Mouse (Mus musculus) CH12.LX (cell line): ENCODE data around the gene Ccdc24. TPM values are rescaled to one million over a fixed set of nuclear protein-coding genes. Genes with fewer than 3 reads are reported as not detected.

Source experiments
- DNase-seq: peaks from one replicate; pipeline ENCODE4 v3.0.0-alpha.2; 2013; ENCODE audit errors: extremely low read depth
- H3K27ac ChIP-seq: 2 replicates; pipeline ENCODE4 v1.5.1; 2012; ENCODE audit warnings: low read depth, mild to moderate bottlenecking, control low read depth, moderate library complexity; ENCODE audit not compliant: insufficient read depth
- H3K27me3 ChIP-seq: replicated peaks from 2 replicates; pipeline ENCODE3; 2012; ENCODE audit warnings: inconsistent platforms
- H3K36me3 ChIP-seq, 2 experiments: replicated peaks in 1 of 2; 2 replicates each; pipeline versions ENCODE3 to v1.6.1; 2012; ENCODE audit warnings: inconsistent platforms in 1 of 2, low read length in 1 of 2, mild to moderate bottlenecking in 1 of 2, mixed read lengths in 1 of 2, moderate library complexity in 1 of 2; ENCODE audit not compliant: control insufficient read depth in 1 of 2, insufficient read depth in 1 of 2
- H3K4me1 ChIP-seq, 2 experiments: 2 replicates each; pipeline ENCODE4 v1.6.1; 2012; ENCODE audit warnings: inconsistent platforms in 1 of 2, moderate library complexity in 1 of 2; ENCODE audit not compliant: insufficient read depth in 2 of 2, control insufficient read depth in 1 of 2
- H3K4me2 ChIP-seq: 2 replicates; pipeline ENCODE4 v1.6.1; 2012; ENCODE audit warnings: low read depth, mild to moderate bottlenecking, control low read depth; ENCODE audit not compliant: poor library complexity, insufficient read depth, severe bottlenecking
- H3K4me3 ChIP-seq, 3 experiments: fragments of 150-350 bp in 1 of 3; sonication (generic) in 1 of 3; replicated peaks in 1 of 3; 2 replicates each; pipeline versions ENCODE3 to v1.5.1; 2011 to 2012; ENCODE audit warnings: low read depth in 2 of 3, low read length in 2 of 3, mild to moderate bottlenecking in 2 of 3, moderate library complexity in 2 of 3, control low read depth in 1 of 3, improper control_type of control experiment in 1 of 3, inconsistent platforms in 1 of 3, mixed read lengths in 1 of 3; ENCODE audit not compliant: poor library complexity in 1 of 3
- H3K79me2 ChIP-seq: replicated peaks from 2 replicates; pipeline ENCODE4 v1.6.1; 2012; ENCODE audit warnings: mild to moderate bottlenecking, moderate library complexity; ENCODE audit not compliant: control insufficient read depth, poor library complexity, insufficient read depth, severe bottlenecking; ENCODE audit errors: extremely low read depth
- H3K9ac ChIP-seq: 2 replicates; pipeline ENCODE4 v1.6.1; 2012; ENCODE audit warnings: low read depth, mild to moderate bottlenecking, control low read depth, moderate library complexity; ENCODE audit not compliant: insufficient read depth
- H3K9me3 ChIP-seq: replicated peaks from 2 replicates; pipeline ENCODE3; 2012; ENCODE audit warnings: low read length, inconsistent platforms, mixed read lengths
- BHLHE40 ChIP-seq: IDR thresholded peaks from 2 replicates; pipeline ENCODE4 v1.6.1; 2011; ENCODE audit warnings: mild to moderate bottlenecking, low read depth, low read length, improper control_type of control experiment
- CHD2 ChIP-seq: IDR thresholded peaks from 2 replicates; pipeline ENCODE4 v1.6.1; 2011; ENCODE audit warnings: low read length, improper control_type of control experiment
- CTCF ChIP-seq, 2 experiments: IDR thresholded peaks in 1 of 2; conservative IDR thresholded peaks in 1 of 2; 2 replicates each; pipeline ENCODE4 v1.5.1; 2011 to 2012; ENCODE audit warnings: low read depth in 2 of 2, low read length in 2 of 2, improper control_type of control experiment in 1 of 2, inconsistent platforms in 1 of 2, mild to moderate bottlenecking in 1 of 2, moderate library complexity in 1 of 2
- E2F4 ChIP-seq: IDR thresholded peaks from 2 replicates; pipeline ENCODE4 v1.6.1; 2011; ENCODE audit warnings: low read depth, low read length, improper control_type of control experiment; ENCODE audit not compliant: insufficient replicate concordance
- ETS1 ChIP-seq: conservative IDR thresholded peaks from 2 replicates; pipeline ENCODE4 v1.6.1; 2012; ENCODE audit warnings: low read depth, mild to moderate bottlenecking, inconsistent platforms, low read length, improper control_type of control experiment, moderate library complexity
- GABPA ChIP-seq: IDR thresholded peaks from 2 replicates; pipeline ENCODE4 v1.6.1; 2012; ENCODE audit warnings: low read depth, low read length, improper control_type of control experiment, inconsistent platforms; ENCODE audit not compliant: insufficient replicate concordance
- HCFC1 ChIP-seq: IDR thresholded peaks from 2 replicates; pipeline ENCODE4 v1.6.1; 2012; ENCODE audit warnings: low read depth, mild to moderate bottlenecking, inconsistent platforms, low read length, improper control_type of control experiment
- IRF4 ChIP-seq: IDR thresholded peaks from 2 replicates; pipeline ENCODE4 v1.6.1; 2014; ENCODE audit warnings: low read depth, mild to moderate bottlenecking, inconsistent platforms, low read length, improper control_type of control experiment
- JUN ChIP-seq: IDR thresholded peaks from 2 replicates; pipeline ENCODE4 v1.6.1; 2011; ENCODE audit warnings: low read depth, mild to moderate bottlenecking, low read length, improper control_type of control experiment, moderate library complexity; ENCODE audit not compliant: insufficient read depth
- JUND ChIP-seq: conservative IDR thresholded peaks from 2 replicates; pipeline ENCODE4 v1.6.1; 2011; ENCODE audit warnings: low read depth, low read length, improper control_type of control experiment
- KAT2A ChIP-seq: IDR thresholded peaks from 2 replicates; pipeline ENCODE4 v1.6.1; 2012; ENCODE audit warnings: low read length, improper control_type of control experiment, inconsistent platforms; ENCODE audit not compliant: insufficient replicate concordance
- MAX ChIP-seq: IDR thresholded peaks from 2 replicates; pipeline ENCODE4 v1.6.1; 2011; ENCODE audit warnings: low read length, improper control_type of control experiment
- MAZ ChIP-seq: IDR thresholded peaks from 2 replicates; pipeline ENCODE4 v1.6.1; 2012; ENCODE audit warnings: low read depth, mild to moderate bottlenecking, inconsistent platforms, low read length, improper control_type of control experiment, moderate library complexity
- NELFE ChIP-seq: IDR thresholded peaks from 2 replicates; pipeline ENCODE4 v1.6.1; 2011; ENCODE audit warnings: low read depth, low read length, improper control_type of control experiment
- NRF1 ChIP-seq: IDR thresholded peaks from 2 replicates; pipeline ENCODE4 v1.6.1; 2014; ENCODE audit warnings: low read depth, mild to moderate bottlenecking, inconsistent platforms, low read length, improper control_type of control experiment, moderate library complexity
- RAD21 ChIP-seq: IDR thresholded peaks from 2 replicates; pipeline ENCODE4 v1.6.1; 2011; ENCODE audit warnings: low read depth, mild to moderate bottlenecking, low read length, improper control_type of control experiment, moderate library complexity
- RCOR1 ChIP-seq: conservative IDR thresholded peaks from 2 replicates; pipeline ENCODE4 v1.6.1; 2012; ENCODE audit warnings: low read depth, mild to moderate bottlenecking, inconsistent platforms, low read length, improper control_type of control experiment
- SIN3A ChIP-seq: IDR thresholded peaks from 2 replicates; pipeline ENCODE4 v1.6.1; 2012; ENCODE audit warnings: low read length, improper control_type of control experiment, inconsistent platforms
- USF1 ChIP-seq: IDR thresholded peaks from 2 replicates; pipeline ENCODE4 v1.6.1; 2014; ENCODE audit warnings: low read depth, mild to moderate bottlenecking, inconsistent platforms, low read length, improper control_type of control experiment
- ZKSCAN1 ChIP-seq: IDR thresholded peaks from 2 replicates; pipeline ENCODE4 v1.6.1; 2012; ENCODE audit warnings: low read depth, inconsistent platforms, low read length, improper control_type of control experiment, borderline replicate concordance
- ZNF384 ChIP-seq: IDR thresholded peaks from 2 replicates; pipeline ENCODE4 v1.6.1; 2012; ENCODE audit warnings: low read depth, low read length, improper control_type of control experiment, inconsistent platforms
- dilution Hi-C: fragments of 300-500 bp; cut with MboI; formaldehyde crosslinking; loops from 2 replicates; pipeline ENCODE4 v1.14.3; 2020; ENCODE audit warnings: low sequenced_read_pairs; ENCODE audit not compliant: extremely low pct_unique_long_range_greater_than_20kb, extremely low pct_ligation_motif_present
- in situ Hi-C: fragments of 300-500 bp; cut with MboI; formaldehyde crosslinking; loops from 3 replicates; pipeline ENCODE4 v1.14.3; 2019; ENCODE audit warnings: low sequenced_read_pairs, low pct_ligation_motif_present, low pct_unique_long_range_greater_than_20kb, mixed read lengths
- polyA plus RNA-seq: library from polyadenylated mRNA; unstranded; fragments of >175 nt; gene quantifications from 2 replicates; pipeline ENCODE4 v1.2.1, GENCODE M21; 2012; ENCODE audit warnings: low read depth; ENCODE audit not compliant: insufficient read length
- total RNA-seq, 2 experiments: library from RNA; depleted of rRNA; stranded (reverse); fragments of 300-350 nt in 1 of 2; fragments of >200 nt in 1 of 2; gene quantifications; 2 replicates each; pipeline ENCODE4 v1.2.3; 2012 to 2014

Ccdc24 gene
- total and polyA plus RNA-seq, 3 experiments = 0.81 to 0.93 TPM; not detected in 1

DNA sequence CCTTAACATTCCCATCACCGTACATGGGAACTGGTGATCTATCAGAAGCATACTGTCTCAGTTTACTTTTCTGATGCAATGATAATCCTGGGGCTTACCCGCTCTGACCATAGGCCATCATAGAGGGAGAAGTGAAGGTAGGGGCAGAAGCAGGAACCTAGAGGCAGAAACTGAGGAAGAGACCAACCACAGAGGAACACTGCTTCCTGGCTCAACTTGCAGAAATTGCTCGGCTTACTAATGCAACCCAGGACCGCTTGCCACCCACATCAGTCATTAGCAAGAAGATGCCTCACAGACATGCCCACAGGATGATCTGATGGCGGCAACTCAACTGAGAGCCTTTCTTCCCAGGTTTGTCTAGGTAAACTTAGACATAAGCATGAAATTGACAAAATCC lies 46.4 kb upstream of the Ccdc24 start:
- peaks cover 0 to 7% of the 10 kb centered on the region in 2 experiments for H3K36me3 ChIP-seq
- peaks cover 0 to 37% of the 10 kb centered on the region in 2 experiments; a peak in 2 of 4 replicates for H3K4me1 ChIP-seq
- no peak overlapping the region for H3K4me3 ChIP-seq
- no peaks in the 10 kb centered on the region for H3K27me3 ChIP-seq
- dilution Hi-C loops (no loop called here), in situ Hi-C loops (loop anchor here (10.0 kb wide), 1 partner anchor 146 kb away; no protein-coding TSS in a partner anchor)
- TF ChIP-seq ZKSCAN1 (no peak), RCOR1 (no peak), HCFC1 (no peak), CTCF (conservative IDR thresholded peaks at IDR 0.05 in 1 of 2, IDR thresholded peaks at IDR 0.05 in 1 of 2; ENCODE audit: low read depth in 2 of 2, low read length in 2 of 2) (no peak), NELFE (no peak)
- no peaks in the 10 kb centered on the region for H3K9me3 ChIP-seq
- no peak overlapping the region for H3K9ac ChIP-seq
- peaks cover 3% of the 10 kb centered on the region; the same call in 1 of the 2 replicates for H3K79me2 ChIP-seq
- H3K27ac ChIP-seq = no peak overlapping the region
- no peak for DNase-seq
- no peak overlapping the region for H3K4me2 ChIP-seq

DNA sequence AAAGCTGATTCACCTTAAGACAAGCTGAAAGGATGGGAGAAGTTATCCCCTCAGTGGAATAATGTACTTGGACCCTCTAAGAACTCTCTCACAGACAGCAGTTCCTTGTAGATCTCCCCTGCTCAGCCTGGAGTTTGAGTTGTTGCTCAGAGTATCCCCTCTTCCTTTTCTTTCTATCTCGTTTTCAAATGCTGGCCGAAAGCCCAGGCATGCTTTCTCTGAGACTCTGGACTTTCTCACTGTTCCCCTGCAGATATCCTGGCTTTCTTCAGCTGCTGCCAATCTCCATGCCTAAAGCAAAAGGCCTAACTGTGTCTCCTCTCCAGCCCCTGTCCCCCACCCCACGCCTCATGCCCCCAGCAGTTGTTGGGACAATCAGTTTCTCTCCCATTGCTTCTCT lies 45.9 kb upstream of the Ccdc24 start:
- Histone ChIP-seq H3K79me2 (peaks cover 5% of the 10 kb centered on the region; the same call in 1 of the 2 replicates), H3K4me3 (no peak overlapping the region), H3K27me3 (no peaks in the 10 kb centered on the region), H3K4me2 (no peak overlapping the region), H3K9ac (no peak overlapping the region), H3K36me3 (peaks cover 0 to 7% of the 10 kb centered on the region in 2 experiments), H3K9me3 (no peaks in the 10 kb centered on the region), H3K4me1 (peaks cover under 1 to 42% of the 10 kb centered on the region in 2 experiments; a peak in 2 of 4 replicates), H3K27ac (no peak overlapping the region)
- DNase-seq = no peak
- dilution Hi-C loops = no loop called here
- in situ Hi-C loops = loop anchor here (10.0 kb wide), 1 partner anchor 147 kb away; no protein-coding TSS in a partner anchor
- TF ChIP-seq ETS1 (no peak), ZNF384 (no peak), MAX (no peak), NRF1 (no peak), MAZ (no peak), BHLHE40 (no peak), RAD21 (no peak), JUN (no peak), CHD2 (no peak), KAT2A (no peak), SIN3A (no peak), E2F4 (no peak), GABPA (no peak), IRF4 (no peak), JUND (no peak), USF1 (no peak), HCFC1 (no peak)
